Mouse (Mus musculus) liver, embryonic 12.5 days (tissue): ENCODE results near the gene Calm5. TPM values are rescaled to one million over a fixed set of nuclear protein-coding genes. Genes with fewer than 3 reads are reported as not detected.
"Not testable (repeated sequence)": the region's sequence is repeated elsewhere in the genome, so short reads cannot be mapped to it uniquely, and the experiment has no call there.

Source experiments
- ATAC-seq: fragments of 200-750 bp; cut with Nextera tagmentation; 2 replicates; pipeline ENCODE4 v1.8.0; 2017; ENCODE audit warnings: moderate number of reproducible peaks, mild to moderate bottlenecking, moderate library complexity
- H3K27ac ChIP-seq: fragments of 300-500 bp; sonication (generic); 2 replicates; pipeline ENCODE4 v1.5.1; 2016; ENCODE audit warnings: mild to moderate bottlenecking
- H3K27me3 ChIP-seq: fragments of 300-500 bp; sonication (generic); replicated peaks from 2 replicates; pipeline ENCODE4 v1.6.1; 2016; ENCODE audit warnings: mild to moderate bottlenecking, moderate library complexity
- H3K36me3 ChIP-seq: fragments of 300-500 bp; sonication (generic); 2 replicates; pipeline ENCODE4 v1.6.1; 2016; ENCODE audit warnings: mild to moderate bottlenecking, moderate library complexity
- H3K4me1 ChIP-seq: fragments of 300-500 bp; sonication (generic); 2 replicates; pipeline ENCODE4 v1.6.1; 2016
- H3K4me2 ChIP-seq: fragments of 300-500 bp; sonication (generic); 2 replicates; pipeline ENCODE4 v1.6.1; 2016; ENCODE audit warnings: mild to moderate bottlenecking, moderate library complexity
- H3K4me3 ChIP-seq: fragments of 300-500 bp; sonication (generic); 2 replicates; pipeline ENCODE4 v1.5.1; 2016; ENCODE audit warnings: mild to moderate bottlenecking, moderate library complexity
- H3K9ac ChIP-seq: fragments of 300-500 bp; sonication (generic); 2 replicates; pipeline ENCODE4 v1.6.1; 2016; ENCODE audit warnings: mild to moderate bottlenecking, moderate library complexity
- H3K9me3 ChIP-seq: fragments of 300-500 bp; sonication (generic); replicated peaks from 2 replicates; pipeline ENCODE4 v1.6.1; 2016; ENCODE audit warnings: mild to moderate bottlenecking, moderate library complexity
- WGBS: fragments of 180-500 bp; shearing (Covaris S2); methylation state at CpG from one replicate; pipeline ENCODE4 v1.1.7; 2016; ENCODE audit not compliant: insufficient replicate concordance; 5-methylcytosine and 5-hydroxymethylcytosine counted together
- polyA plus RNA-seq: library from polyadenylated mRNA; unstranded; fragments of >200 nt; fragmentation: Nextera tagmentation; extraction: Ambion mirVana; gene quantifications from 2 replicates; pipeline ENCODE4 v1.2.1, GENCODE M21; 2016

Calm5 gene
- polyA plus RNA-seq, 1 experiment from 2014 or later = not detected

GRCm38 (mm10) chr13:3895397-3895980, 41.5 kb downstream of the Calm5 start:
- no peak overlapping the region for H3K4me2 ChIP-seq
- peaks cover 47% of the 10 kb centered on the region for H3K4me1 ChIP-seq
- H3K4me3 ChIP-seq = no peak overlapping the region
- ATAC-seq = no peak
- no peaks in the 10 kb centered on the region for H3K27me3 ChIP-seq
- H3K36me3 ChIP-seq = peaks cover 43% of the 10 kb centered on the region
- H3K9me3 ChIP-seq = no peaks in the 10 kb centered on the region
- no peak overlapping the region for H3K9ac ChIP-seq
- no peak overlapping the region for H3K27ac ChIP-seq
- 67% methylated on average over 8 of the region's 8 CpGs for WGBS

- Histone ChIP-seq H3K27ac (no peak overlapping the region), H3K36me3 (peaks cover 48% of the 10 kb centered on the region), H3K27me3 (no peaks in the 10 kb centered on the region), H3K9me3 (no peaks in the 10 kb centered on the region), H3K4me3 (no peak overlapping the region), H3K4me1 (peaks cover 42% of the 10 kb centered on the region), H3K9ac (no peak overlapping the region), H3K4me2 (no peak overlapping the region)
- 80% methylated on average over 6 of the region's 6 CpGs for WGBS
- ATAC-seq = no peak
Measured at GRCm38 (mm10) chr13:3896032-3896431, 42.1 kb downstream of the Calm5 start.

GRCm38 (mm10) chr13:3896913-3897312, 42.9 kb downstream of the Calm5 start:
- Histone ChIP-seq H3K4me1 (peaks cover 35% of the 10 kb centered on the region), H3K9ac (no peak overlapping the region), H3K9me3 (no peaks in the 10 kb centered on the region), H3K27ac (no peak overlapping the region), H3K27me3 (no peaks in the 10 kb centered on the region), H3K4me2 (no peak overlapping the region), H3K36me3 (peaks cover 48% of the 10 kb centered on the region), H3K4me3 (no peak overlapping the region)
- 35% methylated on average over 5 of the region's 5 CpGs for WGBS
- no peak for ATAC-seq

DNA sequence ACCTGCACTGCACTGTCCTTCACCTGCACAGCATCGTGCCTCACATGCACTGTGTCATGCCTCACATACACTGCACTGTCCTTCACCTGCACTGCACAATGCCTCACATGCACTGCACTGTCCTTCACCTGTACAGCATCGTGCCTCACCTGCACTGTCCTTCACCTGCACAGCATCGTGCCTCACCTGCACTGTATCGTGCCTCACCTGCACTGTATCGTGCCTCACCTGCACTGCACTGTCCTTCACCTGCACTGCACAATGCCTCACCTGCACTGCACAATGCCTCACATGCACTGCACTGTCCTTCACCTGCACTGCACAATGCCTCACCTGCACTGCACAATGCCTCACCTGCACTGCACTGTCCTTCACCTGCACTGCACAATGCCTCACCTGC, 44.2 kb downstream of the Calm5 start:
- 86% methylated on average over 5 of the region's 5 CpGs for WGBS
- not testable (repeated sequence) for H3K9me3 ChIP-seq, H3K9ac ChIP-seq, ATAC-seq, H3K4me2 ChIP-seq, H3K27me3 ChIP-seq, H3K4me3 ChIP-seq, H3K27ac ChIP-seq
- Histone ChIP-seq H3K36me3 (peaks cover 52% of the 10 kb centered on the region), H3K4me1 (peaks cover 31% of the 10 kb centered on the region)

DNA sequence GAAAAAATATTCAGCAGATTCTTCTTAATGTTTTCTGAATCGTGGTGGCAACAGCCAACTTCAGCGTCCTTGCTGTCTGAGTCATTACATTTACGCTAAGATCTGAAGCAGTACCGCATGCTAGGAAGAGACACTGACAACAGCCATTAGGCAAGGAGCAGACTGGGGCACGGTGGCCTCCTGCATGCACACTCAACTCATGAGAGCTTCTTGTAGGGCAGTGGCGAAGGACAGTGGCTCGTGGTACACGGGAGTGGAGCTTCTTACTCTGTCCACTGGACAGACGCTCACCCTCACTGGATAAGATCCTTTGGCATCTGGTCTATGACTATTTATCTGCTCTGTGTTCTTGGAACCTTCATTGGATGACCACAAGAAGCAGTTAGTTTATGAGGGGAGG, 45.3 kb downstream of the Calm5 start:
- Histone ChIP-seq H3K9ac (no peak overlapping the region), H3K9me3 (no peaks in the 10 kb centered on the region), H3K4me1 (peaks cover 22% of the 10 kb centered on the region), H3K27ac (no peak overlapping the region), H3K36me3 (peaks cover 59% of the 10 kb centered on the region), H3K4me2 (no peak overlapping the region), H3K27me3 (no peaks in the 10 kb centered on the region), H3K4me3 (no peak overlapping the region)
- no peak for ATAC-seq
- 88% methylated on average over 9 of the region's 9 CpGs for WGBS

Other genes starting within 250 kb of the Calm5 start
- 7.4 and 7.8 TPM in 2 replicates for gene Fam208b, start 243.1 kb upstream of the Calm5 start, polyA plus RNA-seq
- 3.3 and 3.6 TPM in 2 replicates for gene Asb13, start 220.1 kb upstream of the Calm5 start, polyA plus RNA-seq
- gene Calml3, start 49.9 kb upstream of the Calm5 start, polyA plus RNA-seq = not detected in 2 replicates
- not detected in 2 replicates for gene Calm4, start 16.4 kb upstream of the Calm5 start, polyA plus RNA-seq
- 67.4 and 73.0 TPM in 2 replicates for gene Net1, start 64.0 kb downstream of the Calm5 start, polyA plus RNA-seq
- gene Tubal3, start 64.1 kb downstream of the Calm5 start, polyA plus RNA-seq = not detected in 2 replicates
- not detected in 2 replicates for gene Ucn3, start 91.2 kb downstream of the Calm5 start, polyA plus RNA-seq
- gene Akr1c14, start 194.8 kb downstream of the Calm5 start, polyA plus RNA-seq = 0.12 and 0.13 TPM in 2 replicates